Mouse (Mus musculus) lung, postnatal 0 days (tissue): ENCODE results near the gene Skiv2l.

Experiments used
- CTCF ChIP-seq: IDR thresholded peaks from 2 replicates; pipeline ENCODE4 v1.5.1; 2016; ENCODE audit warnings: antibody characterized with exemption, mild to moderate bottlenecking
- EP300 ChIP-seq: IDR thresholded peaks from 2 replicates; pipeline ENCODE4 v1.6.1; 2016; ENCODE audit warnings: antibody characterized with exemption, mild to moderate bottlenecking, control low read depth

DNA sequence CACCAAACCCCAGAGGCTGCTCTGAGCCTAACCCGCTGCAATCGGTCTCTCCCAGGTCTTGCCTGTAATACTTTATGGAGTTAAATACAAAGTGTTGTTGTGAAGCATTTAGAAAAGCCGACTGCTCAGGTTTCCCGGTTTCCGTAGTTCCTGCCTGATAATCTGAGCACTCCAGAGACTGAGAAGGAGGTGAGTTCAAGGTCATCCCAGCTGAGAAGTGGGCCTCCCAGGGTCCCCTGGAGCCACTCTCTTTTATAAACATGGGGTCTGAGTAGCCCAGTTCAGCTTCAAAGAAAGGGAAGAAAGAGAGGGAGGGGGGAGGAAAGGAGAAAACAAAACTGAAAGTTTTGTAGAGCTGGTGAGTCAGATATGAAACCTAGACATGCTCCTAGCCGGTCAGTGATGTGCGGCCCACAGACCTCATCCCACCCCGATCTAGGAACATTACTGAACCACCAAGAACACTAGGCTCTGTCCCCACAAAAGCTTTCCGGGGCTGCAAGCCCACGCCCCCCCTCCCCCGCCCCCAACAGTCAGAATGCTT is 29.4 kb upstream of the Skiv2l start, which contains the start of gene Zbtb12:
- TF ChIP-seq CTCF (no peak), EP300 (no peak)
